Mouse (Mus musculus) T-helper 1 cell (primary cell): ENCODE data around the gene Fignl2.

Experiments
- in situ Hi-C: fragments of 300-600 bp; cut with MboI, MseI; formaldehyde crosslinking; loops from one replicate; pipeline ENCODE4 v1.15.1; 2025; ENCODE audit warnings: high pct_unique_total_duplicates

Fignl2 gene

GRCm38 (mm10) chr15:101068671-101069070, 9.7 kb downstream of the Fignl2 start:
- in situ Hi-C loops, result no loop called here

DNA sequence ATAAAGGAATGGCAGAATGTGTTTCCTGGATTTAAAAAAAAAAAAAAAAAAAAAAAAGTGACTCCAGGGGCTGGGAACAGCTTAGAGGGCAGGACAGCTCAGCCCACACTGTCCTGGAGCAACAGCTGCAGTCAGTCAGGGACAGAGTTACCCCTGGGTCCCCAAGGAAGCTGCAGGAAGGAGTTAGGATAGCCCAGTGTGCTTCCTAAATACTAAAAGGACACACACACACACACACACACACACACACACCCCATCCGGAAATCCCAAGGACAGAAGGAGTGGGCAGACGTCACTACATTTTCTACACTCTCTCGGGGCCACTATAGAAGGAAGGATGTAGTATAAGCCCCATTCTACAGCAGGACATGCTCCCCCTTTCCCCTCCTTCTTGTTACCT, 10.3 kb downstream of the Fignl2 start:
- in situ Hi-C loops, result no loop called here

DNA sequence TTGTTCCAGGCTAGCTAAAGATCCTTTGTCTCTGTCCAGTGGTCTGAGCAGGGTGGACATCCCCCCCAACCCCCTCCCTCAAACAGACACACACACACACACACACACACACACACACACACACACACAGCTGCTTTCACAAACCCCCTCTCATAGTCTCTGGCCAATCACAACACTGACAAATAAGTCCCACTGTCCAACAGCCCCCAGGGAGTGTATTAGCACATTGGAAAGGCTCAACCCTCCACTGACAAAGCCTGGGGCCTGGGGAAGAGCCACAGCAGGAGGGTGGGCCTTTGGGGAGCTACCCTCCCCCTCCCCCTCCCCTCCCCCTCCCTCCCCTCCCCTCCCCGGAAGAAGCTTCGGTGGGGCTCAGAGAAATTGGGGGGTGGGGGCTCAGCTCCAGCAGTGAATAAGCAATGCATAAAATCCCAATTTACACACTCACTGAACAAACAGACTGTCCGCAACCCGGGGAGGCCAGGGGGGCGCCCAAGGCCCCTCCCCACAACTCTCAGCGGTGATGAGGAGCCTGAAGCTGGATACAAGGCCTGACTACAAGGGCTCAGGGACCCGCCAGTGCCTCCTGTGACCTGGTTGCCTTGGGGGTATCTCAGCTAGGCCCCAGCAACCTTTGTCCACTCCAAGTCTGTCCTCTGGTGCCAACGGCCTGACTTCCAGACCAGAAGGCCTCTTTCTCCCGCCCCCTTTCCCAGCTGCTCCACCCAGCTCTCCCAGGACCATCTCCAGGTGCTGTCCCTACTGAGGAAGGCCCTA, 11.3 kb downstream of the Fignl2 start:
- in situ Hi-C loops, result no loop called here

- in situ Hi-C loops, result no loop called here
Observed at GRCm38 (mm10) chr15:101066364-101066847, 12.0 kb downstream of the Fignl2 start.

DNA sequence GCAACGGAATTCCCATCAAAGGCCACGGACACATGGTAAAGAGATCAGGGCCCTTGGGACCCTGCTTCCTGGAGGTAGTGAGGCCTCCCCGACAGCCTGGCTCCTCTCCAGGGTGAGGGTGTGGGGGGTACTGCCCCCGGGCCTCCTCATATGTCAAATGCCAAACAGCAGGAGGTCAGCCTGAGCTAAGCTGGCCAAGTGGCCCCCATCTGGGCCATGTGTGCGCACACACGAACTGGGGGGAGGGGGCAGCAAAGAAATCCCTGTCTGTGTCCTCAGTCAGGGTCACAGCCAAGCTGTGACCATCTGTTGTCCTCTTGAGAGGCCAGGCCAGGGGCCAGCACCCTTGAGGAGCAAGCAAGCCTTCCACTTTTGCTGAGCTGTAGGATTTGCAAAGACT, 13.3 kb downstream of the Fignl2 start:
- in situ Hi-C loops, result no loop called here

- in situ Hi-C loops, result no loop called here
Observed at GRCm38 (mm10) chr15:101060280-101060852, 18.0 kb downstream of the Fignl2 start.

DNA sequence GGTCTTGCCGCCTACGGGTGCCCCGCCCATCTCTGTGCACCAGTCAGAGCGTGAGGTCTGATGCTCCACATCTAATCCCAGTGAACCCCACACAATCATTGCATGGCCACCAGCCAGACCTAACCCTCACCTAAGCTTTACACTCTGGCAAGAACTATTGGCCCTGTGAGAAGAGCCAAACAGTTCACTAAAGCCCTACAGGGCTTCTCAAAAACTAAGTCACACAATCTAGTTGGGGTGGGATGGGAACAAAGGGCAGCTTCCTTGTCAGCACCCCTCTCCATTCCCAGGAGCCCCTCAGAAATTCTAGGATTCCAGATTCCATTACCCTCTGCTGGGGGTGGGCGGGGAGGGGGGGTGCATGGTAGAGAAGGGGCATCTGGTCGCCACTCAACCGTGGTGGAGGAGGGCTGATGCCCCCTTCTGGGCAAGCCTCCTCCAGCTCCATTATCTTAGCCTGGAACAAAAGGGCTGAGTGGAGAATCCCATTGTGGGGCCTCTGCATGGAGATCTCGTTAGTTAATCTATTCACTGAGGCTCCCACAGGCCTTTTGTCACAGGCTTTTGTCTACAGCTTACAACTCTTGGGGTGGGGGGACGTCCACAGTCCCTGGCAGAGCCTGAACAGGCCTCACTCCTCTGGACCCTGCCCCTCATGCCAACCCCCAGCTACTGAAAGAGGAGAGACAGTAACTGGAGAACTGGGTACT, 18.6 kb downstream of the Fignl2 start:
- in situ Hi-C loops, result no loop called here

DNA sequence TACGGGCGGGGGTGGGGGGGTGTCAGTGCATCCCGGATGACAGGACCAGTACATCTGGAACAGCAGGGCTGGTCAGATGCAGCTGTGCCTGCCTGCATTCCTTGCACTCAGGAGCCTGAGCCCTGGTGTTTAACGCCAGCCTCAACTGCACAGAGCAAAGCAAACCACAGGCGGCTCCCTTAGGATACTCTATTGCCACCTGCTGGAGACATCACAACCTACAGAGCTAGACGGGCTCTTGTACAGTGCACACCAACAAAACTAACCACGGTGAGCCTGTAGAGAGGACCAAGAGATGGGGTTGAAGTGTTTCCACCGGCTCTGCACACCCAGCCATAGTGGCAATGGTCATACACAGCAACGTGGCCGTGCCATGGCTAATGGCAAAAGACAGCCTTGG, 22.1 kb downstream of the Fignl2 start:
- in situ Hi-C loops, result no loop called here

DNA sequence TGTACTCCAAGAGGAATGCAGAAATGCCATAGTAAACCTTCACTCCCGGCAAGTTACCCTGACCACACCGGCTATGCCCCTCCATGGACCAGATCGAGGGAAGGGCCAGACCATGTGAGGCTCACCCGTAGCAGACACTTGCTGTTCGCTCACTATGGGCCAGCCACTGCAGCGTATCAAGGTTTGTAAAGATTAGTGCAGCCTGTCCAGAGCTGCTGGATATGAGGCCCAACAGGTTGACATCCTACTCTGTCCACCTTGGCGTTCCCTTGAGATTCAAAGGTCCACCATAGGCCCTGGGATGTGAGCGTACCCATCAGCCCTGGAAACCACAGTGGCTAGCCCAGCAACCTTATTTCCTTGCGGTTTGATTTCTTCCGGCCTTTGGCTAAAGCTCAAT, 23.8 kb downstream of the Fignl2 start:
- in situ Hi-C loops, result no loop called here

- in situ Hi-C loops, result no loop called here
Observed at GRCm38 (mm10) chr15:101053832-101054459, 24.4 kb downstream of the Fignl2 start.

GRCm38 (mm10) chr15:101052560-101053501, 25.5 kb downstream of the Fignl2 start:
- in situ Hi-C loops, result no loop called here

GRCm38 (mm10) chr15:101051869-101052268, 26.5 kb downstream of the Fignl2 start:
- in situ Hi-C loops, result no loop called here

GRCm38 (mm10) chr15:101048338-101048896, 29.9 kb downstream of the Fignl2 start:
- in situ Hi-C loops, result no loop called here

DNA sequence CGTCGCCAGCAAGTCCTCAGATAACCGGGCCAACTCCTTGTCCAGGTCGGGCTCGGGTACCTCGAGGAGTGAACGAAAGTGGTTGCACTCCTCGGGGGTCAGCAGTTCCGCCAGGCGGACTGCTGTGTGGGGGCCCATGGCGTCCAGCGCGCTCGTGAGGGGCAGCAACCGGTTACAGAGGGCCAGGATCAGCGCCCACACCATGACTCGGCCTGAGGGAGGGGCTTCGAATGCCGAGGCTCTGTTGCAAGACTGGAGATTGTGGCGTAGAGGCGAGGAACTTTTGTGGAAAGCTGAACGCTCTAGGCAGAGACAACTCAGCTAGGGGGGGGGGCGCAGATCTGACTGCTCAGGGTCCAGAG, 31.2 kb downstream of the Fignl2 start, which contains the start of gene Gm47841:
TSS of gene Gm47841 (minus strand) at position 204 of the 362 bp plus-strand sequence.
- in situ Hi-C loops, result no loop called here

- in situ Hi-C loops, result no loop called here
Observed at GRCm38 (mm10) chr15:101046527-101047193, 31.7 kb downstream of the Fignl2 start.

DNA sequence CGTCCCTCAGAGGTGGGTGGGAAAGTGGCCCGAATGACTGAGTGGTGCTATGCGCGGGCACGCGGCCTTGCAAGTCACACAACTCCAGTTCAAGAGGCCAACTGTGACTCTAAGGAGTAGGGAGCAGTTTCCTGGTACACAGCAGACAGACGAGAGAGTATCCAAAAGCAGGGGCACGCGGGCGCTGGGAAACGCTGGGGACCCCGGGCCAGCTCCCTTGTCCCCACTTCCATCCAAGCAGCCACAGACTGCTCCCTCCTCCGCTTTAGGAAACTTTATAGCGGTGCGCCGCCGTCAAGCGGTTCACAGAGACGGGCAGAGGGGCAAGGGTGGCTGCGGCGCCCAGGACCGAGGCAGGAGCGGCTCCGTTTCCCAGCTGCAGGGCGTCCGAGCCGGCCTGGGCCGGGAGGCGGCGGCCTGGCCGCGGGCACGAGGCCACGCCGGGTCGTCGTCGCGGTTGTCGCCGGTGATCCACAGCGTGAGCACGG, 32.3 kb downstream of the Fignl2 start:
- in situ Hi-C loops, result no loop called here

DNA sequence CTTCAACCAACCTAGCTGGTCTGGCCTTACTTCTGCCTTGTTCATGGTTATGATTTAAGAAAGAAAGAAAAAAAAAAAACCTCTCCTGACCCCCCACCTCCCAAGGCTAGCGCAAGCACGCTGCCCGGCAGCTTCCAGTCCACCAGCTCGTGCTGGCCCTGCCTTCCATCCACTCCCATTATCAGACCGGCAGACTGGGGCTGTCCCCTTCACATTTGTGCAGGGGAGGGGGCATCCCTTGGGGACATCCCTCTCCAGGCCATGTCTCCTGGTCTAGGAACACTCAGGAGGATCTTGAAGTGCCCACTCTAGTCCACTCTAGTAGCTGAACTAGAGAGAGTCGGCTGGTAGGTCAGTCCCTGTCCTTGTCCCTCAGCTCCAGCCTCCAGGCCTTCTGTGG, 33.8 kb downstream of the Fignl2 start:
- in situ Hi-C loops, result no loop called here

- in situ Hi-C loops, result no loop called here
Observed at GRCm38 (mm10) chr15:101042613-101043012, 35.8 kb downstream of the Fignl2 start.

DNA sequence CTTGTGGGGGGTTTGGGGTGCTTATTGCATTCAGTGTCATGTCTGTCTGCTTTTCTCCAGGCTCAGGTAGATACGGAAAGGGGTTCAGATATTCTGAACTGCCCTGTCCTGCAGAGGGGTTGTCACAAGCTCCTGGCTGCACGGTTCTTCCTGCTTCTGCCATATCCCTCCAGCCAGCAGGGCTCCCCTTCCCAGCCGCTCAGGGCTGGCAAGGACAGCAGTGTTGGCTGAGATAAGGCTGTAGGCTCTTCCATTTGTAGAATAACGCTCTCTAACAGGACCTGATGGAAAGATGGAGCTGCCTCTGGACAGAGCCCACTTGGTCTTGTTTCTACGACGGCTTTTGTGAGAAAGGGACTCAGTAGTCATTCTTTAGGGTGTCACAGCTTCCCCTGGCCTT, 36.4 kb downstream of the Fignl2 start:
- in situ Hi-C loops, result no loop called here

DNA sequence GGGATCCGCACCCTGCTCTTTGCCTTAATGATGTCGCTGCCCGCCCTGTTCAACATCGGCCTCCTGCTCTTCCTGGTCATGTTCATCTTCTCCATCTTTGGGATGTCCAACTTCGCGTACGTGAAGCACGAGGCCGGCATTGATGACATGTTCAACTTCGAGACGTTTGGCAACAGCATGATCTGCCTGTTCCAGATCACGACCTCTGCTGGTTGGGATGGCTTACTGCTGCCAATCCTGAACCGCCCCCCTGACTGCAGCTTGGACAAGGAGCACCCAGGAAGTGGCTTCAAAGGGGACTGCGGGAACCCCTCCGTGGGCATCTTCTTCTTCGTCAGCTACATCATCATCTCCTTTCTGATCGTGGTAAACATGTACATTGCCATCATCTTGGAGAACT, 38.7 kb downstream of the Fignl2 start:
- in situ Hi-C loops, result no loop called here
